Mouse (Mus musculus) hindbrain, embryonic 11.5 days (tissue): ENCODE results near the gene Fars2. TPM values are rescaled to one million over a fixed set of nuclear protein-coding genes. Genes with fewer than 3 reads are reported as not detected.

Experiments
- ATAC-seq: fragments of 200-750 bp; cut with Nextera tagmentation; 2 replicates; pipeline ENCODE4 v1.8.0; 2017; ENCODE audit warnings: mild to moderate bottlenecking, moderate TSS enrichment, moderate library complexity; ENCODE audit not compliant: low FRiP score
- DNase-seq: peaks from one replicate; pipeline ENCODE4 v3.0.0-alpha.2; 2015; ENCODE audit warnings: low spot score
- H3K27ac ChIP-seq: fragments of 300-500 bp; sonication (generic); 2 replicates; pipeline ENCODE4 v1.5.1; 2014; ENCODE audit warnings: mild to moderate bottlenecking, low read depth, low read length
- H3K27me3 ChIP-seq: fragments of 300-500 bp; sonication (generic); 2 replicates; pipeline ENCODE4 v1.6.1; 2014; ENCODE audit warnings: mild to moderate bottlenecking, low read length, moderate library complexity, mixed read lengths; ENCODE audit not compliant: control insufficient read depth, insufficient read depth
- H3K36me3 ChIP-seq: fragments of 300-500 bp; sonication (generic); 2 replicates; pipeline ENCODE4 v1.6.1; 2014; ENCODE audit warnings: mild to moderate bottlenecking, low read length, moderate library complexity, mixed read lengths; ENCODE audit not compliant: control insufficient read depth, insufficient read depth
- H3K4me1 ChIP-seq: fragments of 300-500 bp; sonication (generic); replicated peaks from 2 replicates; pipeline ENCODE4 v1.6.1; 2014; ENCODE audit warnings: low read length, mixed read lengths; ENCODE audit not compliant: control insufficient read depth, insufficient read depth
- H3K4me2 ChIP-seq: fragments of 300-500 bp; sonication (generic); replicated peaks from 2 replicates; pipeline ENCODE4 v1.6.1; 2014; ENCODE audit warnings: mild to moderate bottlenecking, low read depth, low read length
- H3K4me3 ChIP-seq: fragments of 300-500 bp; sonication (generic); 2 replicates; pipeline ENCODE4 v1.5.1; 2014; ENCODE audit warnings: low read depth, low read length
- H3K9ac ChIP-seq: fragments of 300-500 bp; sonication (generic); 2 replicates; pipeline ENCODE4 v1.6.1; 2014; ENCODE audit warnings: low read depth, low read length
- H3K9me3 ChIP-seq: fragments of 300-500 bp; sonication (generic); 2 replicates; pipeline ENCODE4 v1.6.1; 2016; ENCODE audit warnings: low read length; ENCODE audit not compliant: control insufficient read depth
- WGBS: fragments of 180-500 bp; shearing (Covaris S2); extraction: QIAGEN DNeasy Blood & Tissue Kit; methylation state at CpG from one replicate; pipeline ENCODE4 v1.1.7; 2014; 5-methylcytosine and 5-hydroxymethylcytosine counted together
- polyA plus RNA-seq: library from polyadenylated mRNA; unstranded; fragments of >200 nt; fragmentation: Nextera tagmentation; extraction: Ambion mirVana; gene quantifications from 2 replicates; pipeline ENCODE4 v1.2.1, GENCODE M21; 2014

The Fars2 gene
- polyA plus RNA-seq, 1 experiment from 2014 or later, result 31.1 TPM

DNA sequence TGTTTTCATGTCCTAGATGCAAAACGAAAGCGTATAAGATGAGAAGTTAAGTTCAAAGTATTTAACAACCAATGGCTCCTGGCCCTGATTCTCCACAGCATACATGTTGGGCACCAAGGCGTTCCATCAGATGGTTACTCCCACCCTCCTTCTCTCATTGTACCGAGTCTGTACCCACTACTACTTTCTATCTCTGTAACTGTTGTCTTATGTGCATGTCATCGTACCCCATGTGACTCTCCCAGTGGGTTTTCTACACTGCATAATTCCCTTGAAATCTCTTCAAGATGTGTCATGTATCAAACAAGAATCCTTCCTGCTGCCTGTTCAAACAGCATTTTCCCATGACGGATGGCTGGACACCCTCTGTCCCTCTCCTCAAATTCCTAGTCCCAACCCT is 388.5 kb downstream of the Fars2 start:
- no peak overlapping the region for H3K27ac ChIP-seq

DNA sequence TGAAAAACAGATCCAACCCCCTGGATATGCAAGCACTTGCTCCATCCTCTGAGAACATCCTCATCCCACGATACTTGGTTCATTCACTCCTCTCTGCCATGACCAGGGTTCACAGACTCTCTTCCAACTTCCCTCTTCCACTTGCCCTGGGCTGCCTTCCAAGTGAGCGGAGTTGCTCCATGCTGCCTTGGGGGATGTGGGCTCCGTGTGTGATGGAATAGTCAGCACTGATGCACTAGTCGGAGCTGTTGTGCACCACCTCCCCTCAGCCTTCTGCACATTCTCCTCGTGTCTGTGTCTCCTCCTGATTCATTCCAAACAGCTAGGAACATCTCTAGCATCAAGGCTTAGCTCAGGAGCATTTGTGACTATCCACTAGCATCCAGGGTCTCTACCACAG is 389.1 kb downstream of the Fars2 start:
- Histone ChIP-seq H3K4me3 (no peak overlapping the region), H3K36me3 (no peaks in the 10 kb centered on the region), H3K9me3 (no peaks in the 10 kb centered on the region), H3K27me3 (no peaks in the 10 kb centered on the region), H3K4me2 (no peak overlapping the region), H3K4me1 (no peaks in the 10 kb centered on the region), H3K9ac (no peak overlapping the region), H3K27ac (no peak overlapping the region)
- no peak for ATAC-seq
- 90% methylated on average over 5 of the region's 5 CpGs for WGBS
- DNase-seq, result no peak

More for the DNA sequence above, 388.5 kb downstream of the Fars2 start:
- no peak overlapping the region for H3K4me3 ChIP-seq
- H3K27me3 ChIP-seq, result no peaks in the 10 kb centered on the region
- DNase-seq (no peak), ATAC-seq (no peak)
- no peak overlapping the region for H3K9ac ChIP-seq
- H3K4me1 ChIP-seq, result no peaks in the 10 kb centered on the region
- no peaks in the 10 kb centered on the region for H3K36me3 ChIP-seq
- 86% methylated on average over 6 of the region's 6 CpGs for WGBS
- H3K4me2 ChIP-seq, result no peak overlapping the region
- no peaks in the 10 kb centered on the region for H3K9me3 ChIP-seq

- Histone ChIP-seq H3K9me3 (no peaks in the 10 kb centered on the region), H3K27ac (no peak overlapping the region), H3K4me3 (no peak overlapping the region), H3K4me1 (no peaks in the 10 kb centered on the region), H3K36me3 (no peaks in the 10 kb centered on the region), H3K9ac (no peak overlapping the region), H3K27me3 (no peaks in the 10 kb centered on the region), H3K4me2 (no peak overlapping the region)
- DNase-seq (no peak), ATAC-seq (no peak)
- WGBS, result 90% methylated on average over 2 of the region's 2 CpGs
Measured at GRCm38 (mm10) chr13:36510161-36510560, 392.9 kb downstream of the Fars2 start.

DNA sequence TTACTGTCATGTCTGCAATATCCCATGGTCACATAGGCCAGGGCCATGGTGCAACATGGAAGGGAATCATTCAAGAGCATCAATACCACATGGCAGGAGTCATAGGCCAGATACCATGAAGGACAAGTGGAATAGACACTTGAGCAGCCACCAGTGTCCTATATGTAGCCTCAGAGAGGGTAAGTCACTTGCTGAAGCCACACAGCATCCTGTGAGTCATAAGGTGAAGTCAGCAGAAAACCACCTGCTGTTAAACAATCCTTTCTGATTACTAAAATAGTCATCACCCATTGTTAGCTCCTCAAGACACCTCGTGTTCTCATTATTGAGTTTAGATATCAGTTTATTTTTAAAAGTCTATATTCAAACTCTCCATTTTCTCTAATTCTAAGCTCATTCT is 395.9 kb downstream of the Fars2 start:
- Histone ChIP-seq H3K4me3 (no peak overlapping the region), H3K27ac (no peak overlapping the region), H3K27me3 (no peaks in the 10 kb centered on the region), H3K4me2 (no peak overlapping the region), H3K9ac (no peak overlapping the region), H3K9me3 (no peaks in the 10 kb centered on the region), H3K36me3 (no peaks in the 10 kb centered on the region), H3K4me1 (no peaks in the 10 kb centered on the region)
- 83% methylated on average over 1 of the region's 1 CpGs for WGBS
- DNase-seq (no peak), ATAC-seq (no peak)

DNA sequence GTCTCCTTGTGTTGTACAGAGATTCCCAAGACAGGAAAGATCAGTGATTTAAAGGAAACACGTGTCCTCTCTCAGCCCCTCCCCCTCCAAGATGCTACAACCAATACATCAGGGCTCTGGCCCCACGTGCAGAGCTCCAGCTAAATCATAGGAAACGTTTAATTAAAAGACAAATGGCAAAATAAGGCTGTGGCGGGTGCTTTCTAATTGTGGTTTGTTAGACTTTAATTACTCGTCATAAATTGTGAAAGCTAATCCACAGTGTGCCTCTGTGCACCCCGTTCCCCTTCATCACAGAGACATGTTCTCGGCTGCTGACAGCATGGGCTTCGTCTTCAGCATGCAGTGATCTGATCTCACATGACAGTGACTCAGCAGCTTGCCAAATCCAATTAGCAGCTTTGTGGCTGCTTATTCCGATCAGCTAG is 400.9 kb downstream of the Fars2 start:
- Histone ChIP-seq H3K27me3 (no peaks in the 10 kb centered on the region), H3K9ac (no peak overlapping the region), H3K4me1 (no peaks in the 10 kb centered on the region), H3K9me3 (no peaks in the 10 kb centered on the region), H3K27ac (no peak overlapping the region), H3K4me2 (no peak overlapping the region), H3K36me3 (no peaks in the 10 kb centered on the region), H3K4me3 (no peak overlapping the region)
- 68% methylated on average over 9 of the region's 9 CpGs for WGBS
- DNase-seq (peak; percentile 20), ATAC-seq (no peak)

- no peak overlapping the region for H3K9ac ChIP-seq
- no peaks in the 10 kb centered on the region for H3K36me3 ChIP-seq
- ATAC-seq (no peak), DNase-seq (no peak)
- H3K9me3 ChIP-seq, result no peaks in the 10 kb centered on the region
- no peak overlapping the region for H3K4me3 ChIP-seq
- 90% methylated on average over 4 of the region's 4 CpGs for WGBS
- H3K4me1 ChIP-seq, result no peaks in the 10 kb centered on the region
- H3K27ac ChIP-seq, result no peak overlapping the region
- H3K4me2 ChIP-seq, result no peak overlapping the region
- no peaks in the 10 kb centered on the region for H3K27me3 ChIP-seq
Measured at GRCm38 (mm10) chr13:36527761-36528160, 410.5 kb downstream of the Fars2 start.

- no peak for ATAC-seq
- DNase-seq, result no peak
- 66% methylated on average over 8 of the region's 8 CpGs for WGBS
- H3K27ac ChIP-seq, result no peak overlapping the region
- no peak overlapping the region for H3K4me2 ChIP-seq
- H3K9ac ChIP-seq, result no peak overlapping the region
- H3K4me1 ChIP-seq, result no peaks in the 10 kb centered on the region
- H3K36me3 ChIP-seq, result no peaks in the 10 kb centered on the region
- H3K4me3 ChIP-seq, result no peak overlapping the region
- H3K27me3 ChIP-seq, result no peaks in the 10 kb centered on the region
- H3K9me3 ChIP-seq, result no peaks in the 10 kb centered on the region
Measured at GRCm38 (mm10) chr13:36528223-36528895, 411.1 kb downstream of the Fars2 start.

DNA sequence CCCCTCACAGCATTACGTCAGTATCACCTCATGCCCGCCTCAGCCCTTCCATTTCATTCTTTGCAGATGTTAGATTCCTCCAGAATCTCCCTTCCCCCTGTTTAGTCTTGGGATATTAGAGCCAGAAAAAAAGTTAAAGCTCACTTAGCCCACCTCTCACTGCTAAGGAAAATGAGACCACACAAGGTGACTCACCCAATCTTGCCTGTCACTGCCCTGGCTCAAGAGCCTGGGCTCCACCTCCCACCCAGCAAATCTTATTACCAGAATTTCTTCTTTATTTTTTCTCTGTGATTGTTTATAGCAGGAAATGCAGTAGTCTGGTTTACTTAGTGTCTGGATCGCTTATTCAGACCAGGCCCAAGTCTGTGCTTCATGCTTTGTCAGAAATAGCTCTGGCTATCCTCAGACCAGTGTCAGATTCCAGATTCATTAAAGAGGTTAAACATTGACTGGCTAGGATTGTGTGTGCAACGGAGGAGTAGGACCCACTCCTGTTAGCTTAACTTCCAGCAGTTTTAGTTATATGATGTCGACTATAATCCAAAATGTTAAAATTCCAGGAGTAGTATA is 412.3 kb downstream of the Fars2 start:
- ATAC-seq (no peak), DNase-seq (no peak)
- no peaks in the 10 kb centered on the region for H3K36me3 ChIP-seq

DNA sequence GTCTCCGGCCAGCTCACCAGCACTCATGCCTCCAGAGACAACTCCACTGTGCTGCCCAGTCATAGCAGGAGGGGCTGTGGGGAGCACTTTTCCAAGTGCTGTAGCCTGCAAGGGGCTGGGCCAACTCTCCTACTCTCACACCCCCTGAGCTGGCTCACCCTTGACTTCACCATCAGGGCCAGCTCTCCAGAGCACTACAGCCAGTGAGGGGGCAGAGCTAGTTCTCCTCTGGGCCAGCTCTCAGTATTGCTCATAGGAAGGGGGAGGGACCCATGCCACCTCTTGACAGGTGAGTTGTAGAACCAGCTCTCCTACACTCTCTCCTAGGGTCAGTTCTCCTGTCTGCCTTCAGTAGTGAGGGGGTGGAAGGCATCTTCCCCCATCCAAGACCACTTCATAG is 413.6 kb downstream of the Fars2 start:
- no peak overlapping the region for H3K27ac ChIP-seq
- H3K4me1 ChIP-seq, result no peaks in the 10 kb centered on the region
- DNase-seq, result no peak
- no peak overlapping the region for H3K4me2 ChIP-seq
- H3K36me3 ChIP-seq, result no peaks in the 10 kb centered on the region
- no peak overlapping the region for H3K4me3 ChIP-seq
- no peak for ATAC-seq
- no peaks in the 10 kb centered on the region for H3K9me3 ChIP-seq
- WGBS, result 100% methylated on average over 1 of the region's 1 CpGs
- no peaks in the 10 kb centered on the region for H3K27me3 ChIP-seq
- no peak overlapping the region for H3K9ac ChIP-seq

More for the DNA sequence above, 412.3 kb downstream of the Fars2 start:
- Histone ChIP-seq H3K4me2 (no peak overlapping the region), H3K9me3 (no peaks in the 10 kb centered on the region), H3K27me3 (no peaks in the 10 kb centered on the region), H3K4me3 (no peak overlapping the region), H3K27ac (no peak overlapping the region), H3K4me1 (no peaks in the 10 kb centered on the region), H3K9ac (no peak overlapping the region)
- 78% methylated on average over 5 of the region's 5 CpGs for WGBS
